Mouse (Mus musculus) mature B cell (primary cell): Measurements from ENCODE around the gene Ddit4.

Experiments used
- in situ Hi-C: fragments of 300-500 bp; cut with MboI; formaldehyde crosslinking; loops from 2 replicates; pipeline ENCODE4 v1.14.3; 2019

Gene Ddit4

GRCm38 (mm10) chr10:59972534-59972933, 20.9 kb upstream of the Ddit4 start:
- in situ Hi-C loops = no loop called here

- in situ Hi-C loops = no loop called here
These were observed 20.2 kb upstream of the Ddit4 start for GRCm38 (mm10) chr10:59971813-59972212.

GRCm38 (mm10) chr10:59970450-59971062, 18.9 kb upstream of the Ddit4 start:
- in situ Hi-C loops = no loop called here

- in situ Hi-C loops = no loop called here
These were observed 18.3 kb upstream of the Ddit4 start for GRCm38 (mm10) chr10:59969821-59970449.

GRCm38 (mm10) chr10:59967309-59967942, 15.8 kb upstream of the Ddit4 start:
- in situ Hi-C loops = no loop called here

- in situ Hi-C loops = no loop called here
These were observed 15.1 kb upstream of the Ddit4 start for GRCm38 (mm10) chr10:59966743-59967142.

GRCm38 (mm10) chr10:59965788-59966187, 14.2 kb upstream of the Ddit4 start:
- in situ Hi-C loops = no loop called here

- in situ Hi-C loops = no loop called here
These were observed 13.7 kb upstream of the Ddit4 start for GRCm38 (mm10) chr10:59965362-59965695.

GRCm38 (mm10) chr10:59964504-59965361, 13.1 kb upstream of the Ddit4 start:
- in situ Hi-C loops = no loop called here

- in situ Hi-C loops = no loop called here
These were observed 12.0 kb upstream of the Ddit4 start for GRCm38 (mm10) chr10:59963609-59964008.

- in situ Hi-C loops = no loop called here
These were observed 7.9 kb upstream of the Ddit4 start for GRCm38 (mm10) chr10:59959517-59959916.

GRCm38 (mm10) chr10:59958458-59958857, 6.8 kb upstream of the Ddit4 start:
- in situ Hi-C loops = no loop called here

- in situ Hi-C loops = no loop called here
These were observed 5.8 kb upstream of the Ddit4 start for GRCm38 (mm10) chr10:59957171-59958149.

- in situ Hi-C loops = no loop called here
These were observed 5.0 kb upstream of the Ddit4 start for GRCm38 (mm10) chr10:59956681-59957080.

- in situ Hi-C loops = no loop called here
These were observed 2.0 kb upstream of the Ddit4 start for GRCm38 (mm10) chr10:59953564-59954039.

GRCm38 (mm10) chr10:59952781-59953563, 1.3 kb upstream of the Ddit4 start:
- in situ Hi-C loops = no loop called here

- in situ Hi-C loops = no loop called here
These were observed 632 bp upstream of the Ddit4 start for GRCm38 (mm10) chr10:59952152-59952780.

GRCm38 (mm10) chr10:59950716-59951191, 880 bp downstream of the Ddit4 start:
- in situ Hi-C loops = no loop called here

GRCm38 (mm10) chr10:59949783-59950605, 1.6 kb downstream of the Ddit4 start:
- in situ Hi-C loops = loop anchor here (5.0 kb wide), 1 partner anchor 53 kb away; no protein-coding TSS in a partner anchor
